Mouse (Mus musculus) c-Kit-positive CD71-positive TER-119-positive erythroid progenitor cells, embryonic 14.5 days (primary cell): ENCODE results near the gene Ube2q1.

Source experiments
- DNase-seq: peaks from one replicate; pipeline ENCODE4 v3.0.0-alpha.2; 2013; ENCODE audit warnings: low spot score

Ube2q1 gene

GRCm38 (mm10) chr3:89772968-89773709 lies at the start of gene Ube2q1:
Gene Ube2q1 (plus strand): TSS chr3:89773616.
- DNase-seq = peak; percentile 78

DNA sequence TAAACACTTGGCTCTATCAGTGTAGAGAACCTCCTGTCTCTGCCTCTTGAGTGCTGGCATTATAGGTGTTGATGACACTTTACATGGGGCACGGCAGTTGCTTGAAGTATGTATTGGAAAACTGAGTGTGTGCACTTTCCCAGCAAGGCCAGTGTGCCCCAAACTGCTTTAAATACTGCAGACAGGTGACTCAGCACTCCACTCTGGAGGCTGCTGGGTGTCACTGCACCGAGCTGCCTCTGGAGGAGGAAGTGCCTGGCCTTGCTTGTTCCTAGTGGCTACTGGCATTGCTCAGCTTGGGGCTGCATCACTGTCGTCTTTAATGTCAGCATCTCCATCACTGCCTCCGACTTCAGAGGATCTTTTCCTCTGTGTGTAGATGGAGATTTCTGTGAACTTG lies 46.4 kb upstream of the Ube2q1 start:
- peak; percentile 33 for DNase-seq

- no peak for DNase-seq
Observed at GRCm38 (mm10) chr3:89728848-89729247, 44.6 kb upstream of the Ube2q1 start.

- DNase-seq = peak; percentile 86
Observed at GRCm38 (mm10) chr3:89730350-89731331, 42.8 kb upstream of the Ube2q1 start.

GRCm38 (mm10) chr3:89732091-89732490 lies 41.3 kb upstream of the Ube2q1 start:
- DNase-seq = no peak

- DNase-seq = no peak
Observed at GRCm38 (mm10) chr3:89738509-89738908, 34.9 kb upstream of the Ube2q1 start.

- DNase-seq = no peak
Observed at GRCm38 (mm10) chr3:89752307-89752706, 21.1 kb upstream of the Ube2q1 start.

DNA sequence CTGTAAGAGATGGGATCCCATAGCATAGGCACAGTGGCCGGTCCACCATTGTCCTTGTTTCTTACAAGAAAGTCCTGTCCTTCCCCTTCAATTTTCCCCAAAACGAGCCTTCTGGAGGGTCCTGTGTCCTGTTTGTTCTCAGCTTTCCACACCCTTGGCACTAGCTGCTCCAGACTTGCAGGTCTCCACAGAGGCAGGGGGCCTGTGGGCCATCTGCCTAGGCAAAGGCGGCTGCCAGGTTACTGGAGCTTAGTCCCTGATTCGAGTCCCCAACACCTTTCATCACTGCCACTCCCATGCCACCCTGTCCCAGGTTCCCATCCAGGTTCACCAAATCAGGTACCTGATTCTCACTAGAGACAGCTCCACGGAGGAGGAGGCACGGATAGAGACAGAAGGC lies 18.1 kb upstream of the Ube2q1 start:
- no peak for DNase-seq

DNA sequence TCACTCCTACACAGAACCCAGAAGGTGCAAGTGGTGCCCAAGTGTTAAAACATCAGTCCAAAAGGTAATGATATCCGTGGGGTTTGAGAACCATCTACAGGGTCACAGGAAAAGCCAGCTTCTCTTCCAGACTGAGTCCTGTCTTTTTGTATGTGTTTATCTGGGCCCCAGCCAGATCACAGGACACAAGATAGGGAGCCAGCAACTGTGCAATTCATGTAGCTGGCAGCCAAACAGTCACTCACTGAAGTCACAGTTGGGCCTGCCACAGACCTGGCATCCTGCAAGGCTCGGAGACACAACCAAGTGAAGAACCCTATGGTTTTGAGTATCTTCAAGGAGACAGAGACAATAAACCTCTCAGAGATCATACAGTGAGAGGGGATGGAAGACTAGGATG lies 15.6 kb upstream of the Ube2q1 start:
- no peak for DNase-seq

GRCm38 (mm10) chr3:89759786-89760185 lies 13.6 kb upstream of the Ube2q1 start:
- no peak for DNase-seq

- peak; percentile 57 for DNase-seq
Observed at GRCm38 (mm10) chr3:89764119-89764724, 9.2 kb upstream of the Ube2q1 start, which contains the start of gene Chrnb2. Gene Chrnb2 (minus strand): TSS chr3:89764632.

GRCm38 (mm10) chr3:89769584-89769983 lies 3.8 kb upstream of the Ube2q1 start:
- no peak for DNase-seq

DNA sequence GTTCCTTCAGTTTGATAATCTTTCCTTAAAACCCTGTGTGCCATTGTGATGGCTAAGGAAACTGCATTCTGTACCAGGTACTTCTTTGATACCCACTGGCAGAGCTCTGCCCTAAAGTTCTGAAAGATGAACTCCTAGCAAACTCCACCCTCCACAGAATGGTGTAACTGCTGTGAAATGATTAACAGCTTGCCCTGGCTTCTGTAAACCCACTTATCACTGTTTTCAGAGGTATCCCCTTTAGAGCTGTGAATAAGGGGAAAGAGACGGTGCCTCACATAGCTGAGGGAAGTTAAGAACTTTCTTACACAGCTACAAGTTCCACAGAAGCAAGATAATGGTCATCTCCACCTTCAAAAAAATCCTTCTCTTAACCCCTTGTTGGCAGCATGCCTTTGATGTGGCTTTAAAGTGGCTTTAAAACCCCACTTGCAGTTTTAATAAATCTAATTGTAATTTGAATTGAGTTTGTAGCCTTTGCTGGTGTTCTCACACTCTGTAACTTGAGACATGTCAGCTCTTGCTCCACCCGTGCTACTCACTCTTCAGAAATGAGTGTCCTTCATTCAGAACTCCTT lies 2.9 kb upstream of the Ube2q1 start:
- DNase-seq = no peak

- DNase-seq = peak; percentile 83
Observed at GRCm38 (mm10) chr3:89772588-89772967, 838 bp upstream of the Ube2q1 start.

GRCm38 (mm10) chr3:89773740-89774211 lies 360 bp downstream of the Ube2q1 start:
- DNase-seq = peak; percentile 18

GRCm38 (mm10) chr3:89774236-89774960 lies 982 bp downstream of the Ube2q1 start:
- DNase-seq = no peak

DNA sequence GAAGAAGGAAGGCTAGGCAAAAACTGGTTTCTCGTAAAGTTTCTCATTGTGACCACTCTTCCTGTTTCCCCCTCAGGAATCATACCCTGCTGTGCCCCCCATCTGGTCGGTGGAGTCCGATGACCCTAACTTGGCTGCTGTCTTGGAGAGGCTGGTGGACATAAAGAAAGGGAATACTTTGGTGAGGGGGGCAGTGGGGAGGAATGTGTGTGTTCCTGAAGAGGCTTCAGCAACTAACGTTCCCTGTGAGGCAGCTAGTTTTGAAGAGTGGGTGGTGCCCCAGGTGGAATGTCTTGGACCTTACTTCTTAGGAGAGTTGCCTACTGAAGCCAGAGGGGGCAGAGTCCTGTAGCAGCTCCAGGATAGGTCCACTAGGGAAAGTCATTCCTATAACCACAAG lies 2.6 kb downstream of the Ube2q1 start:
- DNase-seq = no peak

- DNase-seq = no peak
Observed at GRCm38 (mm10) chr3:89780102-89780501, 6.7 kb downstream of the Ube2q1 start.

DNA sequence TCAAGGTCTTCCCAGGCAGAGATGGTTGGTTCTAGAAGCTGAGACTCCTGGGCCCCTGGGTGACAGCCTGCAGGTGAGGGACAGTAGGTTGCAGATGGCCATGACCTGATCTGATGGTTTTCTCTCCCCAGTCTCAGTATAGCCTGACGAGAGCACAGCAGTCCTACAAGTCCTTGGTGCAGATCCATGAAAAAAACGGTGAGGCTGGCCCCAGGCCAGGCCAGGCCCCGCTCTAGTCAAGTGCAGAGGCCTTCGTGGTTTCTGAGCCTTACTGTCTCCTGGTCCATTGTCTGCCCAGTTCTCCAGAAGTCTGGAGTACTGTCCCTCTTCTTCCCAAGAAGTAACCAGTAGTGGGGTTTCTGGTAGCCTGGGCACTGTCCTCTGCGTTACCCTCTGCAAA lies 8.2 kb downstream of the Ube2q1 start:
- no peak for DNase-seq

DNA sequence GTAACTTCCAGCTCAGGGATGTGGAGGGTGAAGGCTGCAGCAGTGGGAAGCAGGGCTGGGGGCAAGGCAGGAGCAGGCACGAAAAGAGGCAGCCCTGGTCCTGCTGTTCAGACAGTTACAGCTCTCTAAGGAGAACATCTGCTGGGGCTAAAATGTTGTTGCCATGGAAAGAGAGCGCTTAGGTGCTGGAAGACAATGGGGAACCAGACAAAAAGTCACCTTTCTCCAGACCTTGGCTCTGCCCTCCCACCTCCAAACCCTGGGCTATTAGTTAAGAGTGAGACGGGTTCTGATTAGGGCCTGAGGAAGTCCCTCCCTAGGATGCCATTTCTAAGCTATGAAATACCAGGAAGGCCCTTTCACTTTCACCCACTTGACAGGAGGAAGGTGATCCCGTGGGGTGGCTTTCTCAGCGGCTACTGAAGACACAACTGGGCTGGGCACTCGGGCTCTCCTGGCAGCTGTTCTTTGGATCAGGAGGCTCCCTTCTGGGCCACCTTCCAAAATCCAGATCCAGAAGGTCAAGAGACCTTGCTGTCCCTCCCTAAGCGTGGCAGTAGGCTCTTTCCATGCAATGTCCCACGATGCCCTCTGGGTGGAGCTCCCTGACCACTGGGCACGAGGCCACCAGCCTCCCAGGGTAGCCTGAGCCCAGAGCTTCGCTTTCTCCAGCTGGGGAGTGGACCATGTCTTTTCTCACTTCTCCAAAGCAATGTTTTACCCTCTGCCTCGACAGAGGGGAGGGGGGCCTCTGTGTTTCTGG lies 11.8 kb downstream of the Ube2q1 start:
- DNase-seq = peak; percentile 21

- no peak for DNase-seq
Observed at GRCm38 (mm10) chr3:89786275-89786674, 12.9 kb downstream of the Ube2q1 start.
